Mouse (Mus musculus) bone marrow macrophage, adult 2 months (primary cell): ENCODE data around the gene Ogfod2.

Source experiments
- CTCF ChIP-seq: IDR thresholded peaks from 2 replicates; pipeline ENCODE4 v1.5.1; 2012; ENCODE audit warnings: low read depth, mild to moderate bottlenecking, low read length, moderate library complexity
- POLR2A ChIP-seq: IDR thresholded peaks from 2 replicates; pipeline ENCODE4 v1.6.1; 2012; ENCODE audit warnings: mild to moderate bottlenecking, low read depth, low read length, borderline replicate concordance

DNA sequence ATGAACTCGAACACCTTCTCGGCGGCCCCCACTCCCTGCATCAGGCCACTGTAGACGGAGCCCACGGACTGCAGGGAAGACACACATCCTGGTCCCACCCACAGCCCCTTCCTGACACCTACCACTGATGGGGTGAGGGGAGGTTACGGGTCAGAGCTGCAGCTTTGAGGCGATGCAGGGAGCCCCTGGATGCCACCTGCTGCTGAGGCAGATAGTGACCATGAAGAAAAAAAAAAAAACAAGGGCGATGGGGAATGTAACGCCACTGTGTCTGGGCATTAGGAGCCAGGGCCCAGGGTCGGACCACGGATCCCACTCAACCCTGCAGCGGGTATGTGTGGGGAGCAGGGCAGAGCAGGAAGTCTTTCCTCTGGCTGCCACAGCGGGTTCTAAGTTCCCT is 34.9 kb upstream of the Ogfod2 start:
- TF ChIP-seq POLR2A (no peak), CTCF (no peak)
